Mouse (Mus musculus) ES-Bruce4 (cell line): ENCODE measurements around the gene Fgfr2. TPM values are rescaled to one million over a fixed set of nuclear protein-coding genes. Genes with fewer than 3 reads are reported as not detected.
A peak's percentile ranks its signal among the peaks of the same experiment; 100 is the strongest.

Experiments
- H3K27ac ChIP-seq: 2 replicates; pipeline ENCODE4 v1.5.1; 2012; ENCODE audit warnings: low read length, inconsistent platforms; ENCODE audit not compliant: insufficient read depth
- H3K27me3 ChIP-seq: 2 replicates; pipeline ENCODE4 v1.6.1; 2012; ENCODE audit warnings: mild to moderate bottlenecking, low read length, inconsistent platforms; ENCODE audit not compliant: control insufficient read depth, poor library complexity, insufficient read depth, severe bottlenecking
- H3K36me3 ChIP-seq: 2 replicates; pipeline ENCODE4 v1.6.1; 2012; ENCODE audit warnings: inconsistent platforms, mild to moderate bottlenecking, low read length, moderate library complexity; ENCODE audit not compliant: control insufficient read depth, poor library complexity, insufficient read depth, severe bottlenecking
- H3K4me1 ChIP-seq: one replicate; pipeline ENCODE4 v1.8.1; 2011; ENCODE audit warnings: low read length; ENCODE audit not compliant: control insufficient read depth, insufficient read depth
- H3K4me3 ChIP-seq: 2 replicates; pipeline ENCODE4 v1.5.1; 2011; ENCODE audit warnings: low read depth, mild to moderate bottlenecking, low read length
- H3K9ac ChIP-seq: 2 replicates; pipeline ENCODE4 v1.6.1; 2012; ENCODE audit warnings: low read depth, mild to moderate bottlenecking, inconsistent platforms; ENCODE audit not compliant: poor library complexity, severe bottlenecking
- H3K9me3 ChIP-seq: replicated peaks from 2 replicates; pipeline ENCODE4 v1.6.1; 2012; ENCODE audit warnings: mild to moderate bottlenecking, low read length, inconsistent platforms; ENCODE audit not compliant: control insufficient read depth, poor library complexity, insufficient read depth, severe bottlenecking
- CTCF ChIP-seq: IDR thresholded peaks from one replicate; pipeline ENCODE4 v1.8.1; 2011; ENCODE audit warnings: low read depth, low read length
- EP300 ChIP-seq: IDR thresholded peaks from 2 replicates; pipeline ENCODE4 v1.6.1; 2011; ENCODE audit warnings: low read depth, low read length; ENCODE audit not compliant: insufficient read depth
- POLR2A ChIP-seq: IDR thresholded peaks from one replicate; pipeline ENCODE4 v1.8.1; 2011; ENCODE audit warnings: low read length; ENCODE audit not compliant: insufficient read depth
- polyA plus RNA-seq: library from polyadenylated mRNA; stranded (reverse); fragments of >200 nt; gene quantifications from 2 replicates; pipeline ENCODE4 v1.2.4, GENCODE M21; 2011; ENCODE audit warnings: low read depth; ENCODE audit not compliant: missing spikeins, insufficient read depth, insufficient read length

The Fgfr2 gene
- polyA plus RNA-seq, 1 experiment: 34.8 TPM

GRCm38 (mm10) chr7:130662250-130662649 lies 2460.9 kb downstream of the Fgfr2 start:
- Histone ChIP-seq H3K4me1 (peaks cover 2% of the 10 kb centered on the region), H3K27ac (no peak overlapping the region)

GRCm38 (mm10) chr7:130659129-130659528 lies 2464.0 kb downstream of the Fgfr2 start:
- no peaks in the 10 kb centered on the region for H3K27me3 ChIP-seq
- no peaks in the 10 kb centered on the region for H3K9me3 ChIP-seq
- H3K4me1 ChIP-seq: peaks cover 2% of the 10 kb centered on the region
- H3K27ac ChIP-seq: no peak overlapping the region
- no peak overlapping the region for H3K9ac ChIP-seq
- no peak overlapping the region for H3K4me3 ChIP-seq
- TF ChIP-seq EP300: no peak
- TF ChIP-seq POLR2A: no peak
- no peak for TF ChIP-seq CTCF
- H3K36me3 ChIP-seq: no peaks in the 10 kb centered on the region

More at GRCm38 (mm10) chr7:130662250-130662649, 2460.9 kb downstream of the Fgfr2 start:
- Histone ChIP-seq H3K36me3 (no peaks in the 10 kb centered on the region), H3K9ac (no peak overlapping the region), H3K9me3 (no peaks in the 10 kb centered on the region), H3K27me3 (no peaks in the 10 kb centered on the region), H3K4me3 (no peak overlapping the region)
- 0 out of 2 replicates have a peak, but pooled peaks have one; percentile 6 for TF ChIP-seq EP300
- TF ChIP-seq POLR2A: no peak
- TF ChIP-seq CTCF: no peak

GRCm38 (mm10) chr7:130657751-130658150 lies 2465.4 kb downstream of the Fgfr2 start:
- Histone ChIP-seq H3K9me3 (no peaks in the 10 kb centered on the region), H3K27me3 (no peaks in the 10 kb centered on the region), H3K4me1 (peaks cover 2% of the 10 kb centered on the region), H3K9ac (no peak overlapping the region), H3K36me3 (no peaks in the 10 kb centered on the region), H3K27ac (no peak overlapping the region), H3K4me3 (no peak overlapping the region)
- TF ChIP-seq POLR2A (no peak), CTCF (no peak), EP300 (no peak)

GRCm38 (mm10) chr7:130656965-130657364 lies 2466.2 kb downstream of the Fgfr2 start:
- Histone ChIP-seq H3K27me3 (no peaks in the 10 kb centered on the region), H3K9ac (no peak overlapping the region), H3K36me3 (no peaks in the 10 kb centered on the region), H3K4me3 (no peak overlapping the region), H3K4me1 (peaks cover under 1% of the 10 kb centered on the region), H3K9me3 (no peaks in the 10 kb centered on the region), H3K27ac (no peak overlapping the region)
- TF ChIP-seq CTCF (no peak), POLR2A (no peak), EP300 (no peak)

GRCm38 (mm10) chr7:130654562-130654961 lies 2468.6 kb downstream of the Fgfr2 start:
- Histone ChIP-seq H3K36me3 (no peaks in the 10 kb centered on the region), H3K4me3 (no peak overlapping the region), H3K27me3 (no peaks in the 10 kb centered on the region), H3K27ac (no peak overlapping the region), H3K9ac (no peak overlapping the region), H3K9me3 (no peaks in the 10 kb centered on the region), H3K4me1 (no peaks in the 10 kb centered on the region)
- TF ChIP-seq POLR2A (no peak), EP300 (no peak), CTCF (no peak)

GRCm38 (mm10) chr7:130653036-130653555 lies 2470.1 kb downstream of the Fgfr2 start:
- no peak overlapping the region for H3K4me3 ChIP-seq
- H3K9me3 ChIP-seq: no peaks in the 10 kb centered on the region
- H3K36me3 ChIP-seq: no peaks in the 10 kb centered on the region
- no peak for TF ChIP-seq EP300
- no peak overlapping the region for H3K9ac ChIP-seq
- no peaks in the 10 kb centered on the region for H3K27me3 ChIP-seq
- H3K4me1 ChIP-seq: no peaks in the 10 kb centered on the region
- no peak overlapping the region for H3K27ac ChIP-seq
